Mouse (Mus musculus) MEL (cell line): ENCODE data around the gene Dnase1l1.

Experiments used
- BHLHE40 ChIP-seq: IDR thresholded peaks from 2 replicates; pipeline ENCODE4 v1.6.1; 2012; ENCODE audit warnings: low read depth, mild to moderate bottlenecking, inconsistent platforms, low read length, improper control_type of control experiment, borderline replicate concordance
- CHD2 ChIP-seq: IDR thresholded peaks from 2 replicates; pipeline ENCODE4 v1.6.1; 2011; ENCODE audit warnings: low read length, improper control_type of control experiment
- CTCF ChIP-seq, 3 experiments: IDR thresholded peaks in 2 of 3; conservative IDR thresholded peaks in 1 of 3; 2 replicates each; pipeline ENCODE4 v1.5.1; 2011 to 2012; ENCODE audit warnings: low read length in 3 of 3, low read depth in 2 of 3, mild to moderate bottlenecking in 2 of 3, improper control_type of control experiment in 1 of 3, inconsistent platforms in 1 of 3, mixed read lengths in 1 of 3, moderate library complexity in 1 of 3; ENCODE audit not compliant: control insufficient read depth in 1 of 3, insufficient read depth in 1 of 3, poor library complexity in 1 of 3, severe bottlenecking in 1 of 3
- E2F4 ChIP-seq: IDR thresholded peaks from 2 replicates; pipeline ENCODE4 v1.6.1; 2011; ENCODE audit warnings: low read depth, low read length, improper control_type of control experiment, borderline replicate concordance
- ELF1 ChIP-seq: IDR thresholded peaks from 2 replicates; pipeline ENCODE4 v1.6.1; 2014; ENCODE audit warnings: low read depth, mild to moderate bottlenecking, inconsistent platforms, low read length, improper control_type of control experiment, moderate library complexity
- EP300 ChIP-seq, 2 experiments: IDR thresholded peaks; 2 replicates each; pipeline ENCODE4 v1.6.1; 2011; ENCODE audit warnings: improper control_type of control experiment in 2 of 2, low read length in 2 of 2, low read depth in 1 of 2, mild to moderate bottlenecking in 1 of 2
- GATA1 ChIP-seq: IDR thresholded peaks from 2 replicates; pipeline ENCODE4 v1.6.1; 2011; ENCODE audit warnings: low read depth, low read length, improper control_type of control experiment
- MAX ChIP-seq: IDR thresholded peaks from 2 replicates; pipeline ENCODE4 v1.6.1; 2011; ENCODE audit warnings: low read length, improper control_type of control experiment
- MAZ ChIP-seq: IDR thresholded peaks from 2 replicates; pipeline ENCODE4 v1.6.1; 2012; ENCODE audit warnings: low read depth, mild to moderate bottlenecking, inconsistent platforms, low read length, improper control_type of control experiment
- MEF2A ChIP-seq: IDR thresholded peaks from 2 replicates; pipeline ENCODE4 v1.6.1; 2014; ENCODE audit warnings: low read depth, mild to moderate bottlenecking, inconsistent platforms, low read length, improper control_type of control experiment; ENCODE audit not compliant: poor library complexity, insufficient replicate concordance, severe bottlenecking; ENCODE audit errors: extremely low read depth
- USF1 ChIP-seq: IDR thresholded peaks from 2 replicates; pipeline ENCODE4 v1.6.1; 2014; ENCODE audit warnings: low read depth, mild to moderate bottlenecking, inconsistent platforms, low read length, improper control_type of control experiment, moderate library complexity
- ZC3H11A ChIP-seq: IDR thresholded peaks from 2 replicates; pipeline ENCODE4 v1.6.1; 2012; ENCODE audit warnings: low read depth, mild to moderate bottlenecking, inconsistent platforms, low read length, improper control_type of control experiment
- ZNF384 ChIP-seq: IDR thresholded peaks from 2 replicates; pipeline ENCODE4 v1.6.1; 2012; ENCODE audit warnings: low read depth, mild to moderate bottlenecking, inconsistent platforms, low read length, improper control_type of control experiment

DNA sequence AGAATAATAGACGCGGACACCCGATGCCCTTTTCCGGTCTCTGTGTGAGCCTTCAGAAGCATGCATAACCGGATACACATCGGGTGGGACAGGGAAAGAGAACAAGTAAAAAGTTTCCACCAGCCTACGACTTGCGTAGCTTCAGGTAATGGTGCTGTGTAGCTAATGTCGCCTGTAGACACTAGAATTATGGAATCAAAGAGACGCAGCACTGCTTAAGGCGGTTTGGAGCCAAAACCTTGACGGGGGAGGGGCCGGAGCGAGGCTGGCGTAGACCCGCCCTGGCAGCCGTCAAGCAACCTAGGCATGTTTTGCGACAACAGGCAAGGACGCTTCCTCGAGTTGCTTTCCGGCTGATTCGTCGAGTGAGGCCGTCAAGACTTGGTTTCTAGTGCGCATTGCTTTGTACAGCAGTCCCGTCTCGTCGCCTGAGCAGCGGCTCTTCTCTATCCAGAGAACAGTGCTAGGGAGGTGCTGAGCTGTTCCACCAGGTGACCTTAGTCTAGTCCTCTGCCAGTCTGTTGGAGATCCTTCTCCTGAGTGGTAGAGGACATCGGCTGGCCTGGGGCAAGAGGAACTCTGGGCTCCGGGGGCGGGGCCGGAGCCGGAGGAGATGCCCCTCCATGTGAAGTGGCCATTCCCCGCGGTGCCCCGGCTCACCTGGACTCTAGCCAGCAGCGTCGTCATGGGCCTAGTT is 406 bp upstream of the Dnase1l1 start:
- TF ChIP-seq E2F4 (no peak), CTCF (IDR thresholded peaks at IDR 0.05 in 2 of 3, conservative IDR thresholded peaks at IDR 0.05 in 1 of 3; ENCODE audit: control insufficient read depth in 1 of 3, insufficient read depth in 1 of 3, low read depth in 2 of 3, low read length in 3 of 3, poor library complexity in 1 of 3, severe bottlenecking in 1 of 3) (no peak), MAZ (peak; percentile 47), ELF1 (peak; percentile 60; the same call in 1 of the 2 replicates), ZC3H11A (no peak), ZNF384 (no peak), MAX (peak; percentile 61; the same call in 1 of the 2 replicates), BHLHE40 (no peak), USF1 (no peak), EP300 (IDR thresholded peaks at IDR 0.05; ENCODE audit: low read depth in 1 of 2, low read length in 2 of 2) (no peak), CHD2 (no peak), MEF2A (no peak), GATA1 (no peak)
